Mouse (Mus musculus): ENCODE data around the gene Map3k14. TPM values are rescaled to one million over a fixed set of nuclear protein-coding genes. Genes with fewer than 3 reads are reported as not detected.
"Not testable (repeated sequence)": the region's sequence is repeated elsewhere in the genome, so short reads cannot be mapped to it uniquely, and the experiment has no call there.

Map3k14 gene
- polyA plus RNA-seq, 1 experiment from 2014 or later, result 3.3 TPM

- peaks cover 3% of the 10 kb centered on the region; the same call in 1 of the 2 replicates for H3K36me3 ChIP-seq (ENCODE audit: control insufficient read depth, insufficient read depth, low read length)
- H3K4me1 ChIP-seq (replicated peaks; ENCODE audit: control insufficient read depth, insufficient read depth, low read length), result no peaks in the 10 kb centered on the region
- H3K4me2 ChIP-seq (replicated peaks; ENCODE audit: low read depth, low read length), result no peak overlapping the region
- H3K9ac ChIP-seq (ENCODE audit: low read depth, low read length), result no peak overlapping the region
- H3K9me3 ChIP-seq (ENCODE audit: control insufficient read depth, low read length), result no peaks in the 10 kb centered on the region
- ATAC-seq (ENCODE audit: low FRiP score) (no peak), DNase-seq (ENCODE audit: low spot score) (no peak)
- H3K4me3 ChIP-seq (ENCODE audit: low read depth, low read length), result no peak overlapping the region
- no peak overlapping the region for H3K27ac ChIP-seq (ENCODE audit: low read depth, low read length)
- H3K27me3 ChIP-seq (ENCODE audit: control insufficient read depth, insufficient read depth, low read length), result no peaks in the 10 kb centered on the region
- WGBS, result 89% methylated on average over 19 of the region's 19 CpGs
Observed at GRCm38 (mm10) chr11:103230626-103231025, 36.6 kb downstream of the Map3k14 start.

GRCm38 (mm10) chr11:103229608-103230007 is 37.7 kb downstream of the Map3k14 start:
- 100% methylated on average over 2 of the region's 2 CpGs for WGBS
- Histone ChIP-seq H3K4me3 (ENCODE audit: low read depth, low read length) (no peak overlapping the region), H3K9me3 (ENCODE audit: control insufficient read depth, low read length) (no peaks in the 10 kb centered on the region), H3K4me2 (replicated peaks; ENCODE audit: low read depth, low read length) (no peak overlapping the region), H3K4me1 (replicated peaks; ENCODE audit: control insufficient read depth, insufficient read depth, low read length) (no peaks in the 10 kb centered on the region), H3K9ac (ENCODE audit: low read depth, low read length) (no peak overlapping the region), H3K27me3 (ENCODE audit: control insufficient read depth, insufficient read depth, low read length) (no peaks in the 10 kb centered on the region), H3K27ac (ENCODE audit: low read depth, low read length) (no peak overlapping the region), H3K36me3 (ENCODE audit: control insufficient read depth, insufficient read depth, low read length) (peaks cover 3% of the 10 kb centered on the region; the same call in 1 of the 2 replicates)
- no peak for DNase-seq (ENCODE audit: low spot score)
- ATAC-seq (ENCODE audit: low FRiP score), result no peak

- Histone ChIP-seq H3K27ac (ENCODE audit: low read depth, low read length) (no peak overlapping the region), H3K36me3 (ENCODE audit: control insufficient read depth, insufficient read depth, low read length) (peaks cover 5% of the 10 kb centered on the region; the same call in 1 of the 2 replicates), H3K4me2 (replicated peaks; ENCODE audit: low read depth, low read length) (no peak overlapping the region), H3K9me3 (ENCODE audit: control insufficient read depth, low read length) (no peaks in the 10 kb centered on the region), H3K27me3 (ENCODE audit: control insufficient read depth, insufficient read depth, low read length) (no peaks in the 10 kb centered on the region), H3K9ac (ENCODE audit: low read depth, low read length) (no peak overlapping the region), H3K4me3 (ENCODE audit: low read depth, low read length) (no peak overlapping the region), H3K4me1 (replicated peaks; ENCODE audit: control insufficient read depth, insufficient read depth, low read length) (no peaks in the 10 kb centered on the region)
- DNase-seq (ENCODE audit: low spot score) (no peak), ATAC-seq (ENCODE audit: low FRiP score) (no peak)
- 60% methylated on average over 18 of the region's 18 CpGs for WGBS
Observed at GRCm38 (mm10) chr11:103223951-103224456, 43.3 kb downstream of the Map3k14 start.

GRCm38 (mm10) chr11:103223444-103223843 is 43.8 kb downstream of the Map3k14 start:
- no peaks in the 10 kb centered on the region for H3K27me3 ChIP-seq (ENCODE audit: control insufficient read depth, insufficient read depth, low read length)
- peaks cover 2% of the 10 kb centered on the region; the same call in 1 of the 2 replicates for H3K4me1 ChIP-seq (replicated peaks; ENCODE audit: control insufficient read depth, insufficient read depth, low read length)
- 87% methylated on average over 10 of the region's 10 CpGs for WGBS
- no peak overlapping the region for H3K4me3 ChIP-seq (ENCODE audit: low read depth, low read length)
- no peak for ATAC-seq (ENCODE audit: low FRiP score)
- no peak overlapping the region for H3K9ac ChIP-seq (ENCODE audit: low read depth, low read length)
- H3K27ac ChIP-seq (ENCODE audit: low read depth, low read length), result no peak overlapping the region
- DNase-seq (ENCODE audit: low spot score), result no peak
- no peak overlapping the region for H3K4me2 ChIP-seq (replicated peaks; ENCODE audit: low read depth, low read length)
- no peaks in the 10 kb centered on the region for H3K9me3 ChIP-seq (ENCODE audit: control insufficient read depth, low read length)
- peaks cover 5% of the 10 kb centered on the region; the same call in 1 of the 2 replicates for H3K36me3 ChIP-seq (ENCODE audit: control insufficient read depth, insufficient read depth, low read length)

DNA sequence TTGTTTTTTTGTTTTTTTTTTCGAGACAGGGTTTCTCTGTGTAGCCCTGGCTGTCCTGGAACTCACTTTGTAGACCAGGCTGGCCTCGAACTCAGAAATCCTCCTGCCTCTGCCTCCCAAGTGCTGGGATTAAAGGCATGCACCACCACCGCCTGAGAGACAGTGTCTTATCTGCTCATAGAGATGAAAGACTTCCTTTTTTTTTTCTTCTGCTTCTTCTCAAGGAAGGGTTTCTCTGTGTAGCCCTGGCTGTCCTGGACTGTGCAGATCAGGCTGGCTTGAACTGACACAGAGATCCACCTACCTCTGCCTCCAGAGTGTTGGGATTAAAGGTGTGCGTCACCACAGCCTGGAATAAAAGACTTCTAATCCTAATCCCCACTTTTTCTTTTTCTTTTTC is 44.6 kb downstream of the Map3k14 start:
- ATAC-seq (ENCODE audit: low FRiP score); H3K4me2 ChIP-seq (replicated peaks; ENCODE audit: low read depth, low read length); H3K36me3 ChIP-seq (ENCODE audit: control insufficient read depth, insufficient read depth, low read length); H3K27me3 ChIP-seq (ENCODE audit: control insufficient read depth, insufficient read depth, low read length); DNase-seq (ENCODE audit: low spot score); H3K4me3 ChIP-seq (ENCODE audit: low read depth, low read length); H3K4me1 ChIP-seq (replicated peaks; ENCODE audit: control insufficient read depth, insufficient read depth, low read length); H3K9ac ChIP-seq (ENCODE audit: low read depth, low read length); H3K9me3 ChIP-seq (ENCODE audit: control insufficient read depth, low read length); H3K27ac ChIP-seq (ENCODE audit: low read depth, low read length): not testable (repeated sequence)
- 84% methylated on average over 4 of the region's 4 CpGs for WGBS

DNA sequence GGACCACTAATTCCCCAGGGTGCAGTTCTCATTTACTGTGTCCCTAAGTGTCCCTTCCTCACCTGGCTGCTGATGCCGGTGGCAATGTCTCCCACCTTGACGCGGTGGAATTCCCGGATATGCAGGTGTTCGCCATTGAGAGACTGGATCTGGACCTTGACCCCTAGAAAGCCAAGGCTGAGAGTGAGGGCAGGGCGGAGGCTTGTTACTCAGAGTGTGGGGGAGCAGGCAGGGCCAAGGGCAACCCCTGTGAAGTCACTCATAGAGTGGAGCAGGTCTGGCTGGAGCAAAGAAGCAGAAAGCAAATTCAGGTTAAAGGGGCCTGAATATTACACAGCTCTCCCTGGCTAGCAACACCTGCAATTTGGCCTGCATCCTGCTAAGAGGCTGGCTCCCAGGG is 45.8 kb downstream of the Map3k14 start:
- no peak for ATAC-seq (ENCODE audit: low FRiP score)
- H3K4me1 ChIP-seq (replicated peaks; ENCODE audit: control insufficient read depth, insufficient read depth, low read length), result peaks cover 3% of the 10 kb centered on the region; the same call in 1 of the 2 replicates
- no peak overlapping the region for H3K27ac ChIP-seq (ENCODE audit: low read depth, low read length)
- H3K9ac ChIP-seq (ENCODE audit: low read depth, low read length), result no peak overlapping the region
- no peak overlapping the region for H3K4me2 ChIP-seq (replicated peaks; ENCODE audit: low read depth, low read length)
- no peak overlapping the region for H3K4me3 ChIP-seq (ENCODE audit: low read depth, low read length)
- no peak for DNase-seq (ENCODE audit: low spot score)
- H3K9me3 ChIP-seq (ENCODE audit: control insufficient read depth, low read length), result no peaks in the 10 kb centered on the region
- WGBS, result 92% methylated on average over 6 of the region's 6 CpGs
- peaks cover 5% of the 10 kb centered on the region; the same call in 1 of the 2 replicates for H3K36me3 ChIP-seq (ENCODE audit: control insufficient read depth, insufficient read depth, low read length)
- no peaks in the 10 kb centered on the region for H3K27me3 ChIP-seq (ENCODE audit: control insufficient read depth, insufficient read depth, low read length)

DNA sequence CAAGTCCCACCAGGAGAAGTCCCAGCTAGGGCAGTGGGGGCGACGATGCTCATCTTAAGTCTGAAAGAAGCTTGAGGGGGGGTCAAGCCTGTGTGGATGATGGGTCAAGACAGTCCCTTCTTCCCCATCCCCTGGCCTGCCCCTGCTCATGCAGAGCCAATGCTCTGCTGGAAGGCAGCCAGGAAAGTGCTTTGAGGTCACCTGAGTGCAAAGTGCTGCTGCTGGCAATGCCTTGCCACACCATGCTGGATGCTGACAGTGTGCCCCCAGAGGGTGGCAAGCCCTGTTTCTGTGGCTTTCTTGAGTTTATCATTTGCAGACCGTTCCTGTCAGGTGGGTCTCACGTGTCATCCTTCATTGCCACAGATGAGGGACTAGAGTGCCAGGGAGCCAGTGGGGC is 47.3 kb downstream of the Map3k14 start:
- Histone ChIP-seq H3K27me3 (ENCODE audit: control insufficient read depth, insufficient read depth, low read length) (no peaks in the 10 kb centered on the region), H3K9me3 (ENCODE audit: control insufficient read depth, low read length) (no peaks in the 10 kb centered on the region), H3K9ac (ENCODE audit: low read depth, low read length) (no peak overlapping the region), H3K36me3 (ENCODE audit: control insufficient read depth, insufficient read depth, low read length) (peaks cover 5% of the 10 kb centered on the region; the same call in 1 of the 2 replicates), H3K4me2 (replicated peaks; ENCODE audit: low read depth, low read length) (no peak overlapping the region), H3K4me1 (replicated peaks; ENCODE audit: control insufficient read depth, insufficient read depth, low read length) (peaks cover 3% of the 10 kb centered on the region; the same call in 1 of the 2 replicates), H3K27ac (ENCODE audit: low read depth, low read length) (no peak overlapping the region), H3K4me3 (ENCODE audit: low read depth, low read length) (no peak overlapping the region)
- 78% methylated on average over 4 of the region's 4 CpGs for WGBS
- DNase-seq (ENCODE audit: low spot score) (no peak), ATAC-seq (ENCODE audit: low FRiP score) (no peak)

- Histone ChIP-seq H3K27ac (ENCODE audit: low read depth, low read length) (no peak overlapping the region), H3K27me3 (ENCODE audit: control insufficient read depth, insufficient read depth, low read length) (no peaks in the 10 kb centered on the region), H3K9ac (ENCODE audit: low read depth, low read length) (no peak overlapping the region), H3K36me3 (ENCODE audit: control insufficient read depth, insufficient read depth, low read length) (peaks cover 5% of the 10 kb centered on the region; the same call in 1 of the 2 replicates), H3K4me3 (ENCODE audit: low read depth, low read length) (no peak overlapping the region), H3K9me3 (ENCODE audit: control insufficient read depth, low read length) (no peaks in the 10 kb centered on the region), H3K4me2 (replicated peaks; ENCODE audit: low read depth, low read length) (no peak overlapping the region), H3K4me1 (replicated peaks; ENCODE audit: control insufficient read depth, insufficient read depth, low read length) (peaks cover 3% of the 10 kb centered on the region; the same call in 1 of the 2 replicates)
- DNase-seq (ENCODE audit: low spot score) (no peak), ATAC-seq (ENCODE audit: low FRiP score) (no peak)
- 95% methylated on average over 5 of the region's 5 CpGs for WGBS
Observed at GRCm38 (mm10) chr11:103219259-103219658, 48.0 kb downstream of the Map3k14 start.

- WGBS, result 27% methylated on average over 6 of the region's 6 CpGs
- Histone ChIP-seq H3K9ac (ENCODE audit: low read depth, low read length) (peak overlapping the region; percentile 61), H3K36me3 (ENCODE audit: control insufficient read depth, insufficient read depth, low read length) (no peaks in the 10 kb centered on the region), H3K27me3 (ENCODE audit: control insufficient read depth, insufficient read depth, low read length) (no peaks in the 10 kb centered on the region), H3K4me3 (ENCODE audit: low read depth, low read length) (peak overlapping the region; percentile 35), H3K27ac (ENCODE audit: low read depth, low read length) (no peak overlapping the region), H3K4me1 (replicated peaks; ENCODE audit: control insufficient read depth, insufficient read depth, low read length) (peaks cover 3% of the 10 kb centered on the region; the same call in 1 of the 2 replicates), H3K9me3 (ENCODE audit: control insufficient read depth, low read length) (no peaks in the 10 kb centered on the region), H3K4me2 (replicated peaks; ENCODE audit: low read depth, low read length) (peak overlapping the region; percentile 93)
- ATAC-seq (ENCODE audit: low FRiP score), result peak; percentile 53
- DNase-seq (ENCODE audit: low spot score), result no peak
Observed at GRCm38 (mm10) chr11:103218517-103218901, 48.8 kb downstream of the Map3k14 start.

Data from hindbrain, embryonic 11.5 days (tissue).